Mouse (Mus musculus): ENCODE data around the gene Gm21981.

The Gm21981 gene

DNA sequence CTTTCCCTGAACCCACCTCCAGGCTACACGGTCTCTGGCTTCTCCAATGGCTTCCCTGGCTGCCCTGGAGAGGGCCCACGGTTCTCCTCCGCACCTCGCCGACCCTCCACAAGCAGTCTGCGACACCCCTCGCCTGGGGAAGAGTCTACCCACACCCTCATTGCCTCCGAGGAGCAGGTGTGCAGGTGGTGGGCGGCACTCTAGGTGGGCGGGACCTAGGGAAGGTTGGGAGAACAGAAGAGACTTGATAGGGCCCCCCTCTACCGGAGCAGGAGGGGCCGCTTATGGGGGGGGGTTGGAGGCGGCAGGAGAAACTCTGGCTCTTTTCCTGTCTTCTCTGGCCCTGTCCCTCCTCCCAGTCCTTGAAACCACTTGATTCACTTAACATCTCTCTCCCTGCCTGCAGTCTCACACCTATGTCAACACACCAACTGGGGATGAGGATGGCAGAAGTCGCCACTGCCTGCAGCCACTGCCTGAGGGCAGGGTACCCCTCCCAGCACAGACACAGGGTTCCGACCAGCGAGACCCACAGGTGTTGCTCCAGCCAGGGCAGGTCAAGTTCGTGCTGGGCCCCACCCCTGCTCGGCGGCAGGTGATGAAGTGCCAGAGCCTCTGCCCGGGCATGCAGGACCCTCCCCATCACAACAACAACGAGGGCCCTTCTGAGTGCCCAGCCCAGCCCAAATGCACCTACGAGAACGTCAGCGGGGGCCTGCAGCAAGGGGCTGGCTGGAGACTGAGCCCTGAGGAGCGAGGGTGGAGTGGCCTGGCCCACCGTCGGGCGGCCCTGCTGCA, 8.5 kb upstream of the Gm21981 start:
- no peak for DNase-seq

GRCm38 (mm10) chr17:47701793-47702192, 7.5 kb upstream of the Gm21981 start:
- DNase-seq: no peak

DNA sequence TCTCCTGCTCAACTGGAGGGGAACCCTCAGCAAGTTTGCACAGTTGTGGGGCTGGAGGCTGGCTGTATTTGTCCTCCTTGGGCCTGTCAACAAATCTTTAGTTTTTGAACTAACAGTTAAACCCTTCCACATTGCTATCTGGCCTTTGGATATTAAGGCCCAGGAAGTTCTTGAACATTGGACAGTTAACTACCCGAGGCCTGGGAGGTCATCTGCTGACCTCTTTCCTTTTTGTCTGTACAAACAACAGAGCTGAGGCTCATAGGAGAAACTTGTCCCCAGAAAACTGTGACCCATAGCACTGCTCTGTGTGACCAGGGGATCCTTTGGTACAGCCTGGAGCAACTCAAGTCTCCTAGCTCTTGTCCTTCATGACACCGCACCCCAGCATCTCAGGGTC, 4.8 kb upstream of the Gm21981 start:
- no peak for DNase-seq

- DNase-seq: no peak
Observed at GRCm38 (mm10) chr17:47698156-47698555, 3.9 kb upstream of the Gm21981 start.

DNA sequence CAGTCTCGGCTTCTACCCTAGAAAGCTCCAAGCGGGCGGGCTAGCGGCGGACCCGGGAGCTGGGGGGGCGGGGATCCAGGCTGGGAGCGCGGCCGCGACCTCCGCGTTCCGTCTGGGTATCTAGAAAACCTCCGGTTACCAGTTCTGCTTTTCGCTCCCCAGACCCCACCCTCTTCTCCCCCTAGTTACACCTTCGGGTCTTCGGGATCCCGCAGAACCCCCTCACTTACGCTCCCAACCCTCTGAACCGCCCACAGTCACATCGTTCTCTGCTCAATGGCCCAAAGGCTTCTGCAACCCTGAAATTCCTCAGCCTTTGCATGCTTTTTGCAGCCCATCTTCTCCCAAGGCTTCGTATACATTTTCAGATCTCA, 1.1 kb upstream of the Gm21981 start:
- no peak for DNase-seq

DNA sequence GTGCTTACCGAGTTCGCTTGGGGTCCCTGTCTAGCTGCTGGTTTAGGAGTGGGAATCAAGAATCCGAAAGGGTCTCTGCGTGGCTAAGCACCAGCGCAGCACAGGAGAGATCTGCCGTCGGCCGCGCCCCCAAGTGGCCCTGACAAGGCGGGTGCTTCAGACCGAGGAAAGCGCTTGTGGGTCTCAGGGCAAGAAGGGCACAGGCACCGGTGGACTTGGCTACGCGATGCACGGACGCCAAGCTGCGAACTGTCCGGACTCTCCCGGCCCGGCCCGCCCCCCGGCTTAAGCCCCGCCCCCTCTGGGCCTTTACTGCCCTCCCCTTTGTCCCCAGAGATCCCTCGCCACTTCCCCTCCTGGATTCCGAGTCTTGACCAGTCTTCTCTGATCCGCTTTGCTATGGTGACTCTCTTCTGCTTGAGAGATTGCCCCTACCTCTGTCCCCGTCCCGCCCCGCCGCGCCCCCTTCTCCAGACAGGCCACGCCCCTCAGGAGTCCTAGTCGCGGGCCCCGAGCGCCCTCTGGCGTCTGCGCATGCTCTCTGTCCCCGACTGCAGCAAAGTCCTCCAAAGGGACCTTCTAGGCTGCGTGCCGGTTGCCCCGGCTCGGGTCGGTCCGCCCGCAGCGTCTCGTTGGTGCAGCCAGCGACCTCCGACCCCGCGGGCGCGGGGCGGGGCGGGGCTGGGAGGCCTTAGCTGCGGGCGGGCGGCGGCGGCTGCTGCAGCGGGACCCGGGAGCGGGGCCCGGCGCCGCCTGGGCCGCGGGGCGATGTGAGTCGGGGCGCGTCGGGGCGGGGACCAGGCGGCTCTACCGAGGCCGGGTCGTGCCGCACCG, 465 bp upstream of the Gm21981 start, which contains the start of gene Prickle4:
TSS of gene Prickle4 (minus strand) at position 234 of the 834 bp plus-strand sequence.
- DNase-seq: peak; percentile 97

GRCm38 (mm10) chr17:47693671-47694441, 399 bp downstream of the Gm21981 start:
- DNase-seq: peak; percentile 54

DNA sequence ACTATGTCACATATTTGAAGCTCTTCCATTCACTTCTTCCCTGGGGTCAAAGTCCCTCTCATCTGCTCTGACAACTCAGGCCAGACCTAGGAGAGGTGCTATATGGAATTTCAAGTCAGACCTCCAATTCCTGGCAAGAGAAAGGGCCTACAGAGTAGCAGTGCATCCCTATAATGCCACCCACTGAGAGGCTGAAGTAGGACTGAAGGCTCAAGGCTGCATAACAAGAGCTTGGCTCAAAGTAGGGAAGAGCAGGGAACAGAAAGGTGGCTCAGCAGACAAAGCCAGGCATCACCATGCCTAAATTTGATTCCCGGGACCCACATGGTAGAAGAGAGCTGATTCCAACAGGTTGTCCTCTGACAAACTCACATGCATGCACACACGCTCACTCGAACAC, 2.6 kb downstream of the Gm21981 start:
- no peak for DNase-seq

DNA sequence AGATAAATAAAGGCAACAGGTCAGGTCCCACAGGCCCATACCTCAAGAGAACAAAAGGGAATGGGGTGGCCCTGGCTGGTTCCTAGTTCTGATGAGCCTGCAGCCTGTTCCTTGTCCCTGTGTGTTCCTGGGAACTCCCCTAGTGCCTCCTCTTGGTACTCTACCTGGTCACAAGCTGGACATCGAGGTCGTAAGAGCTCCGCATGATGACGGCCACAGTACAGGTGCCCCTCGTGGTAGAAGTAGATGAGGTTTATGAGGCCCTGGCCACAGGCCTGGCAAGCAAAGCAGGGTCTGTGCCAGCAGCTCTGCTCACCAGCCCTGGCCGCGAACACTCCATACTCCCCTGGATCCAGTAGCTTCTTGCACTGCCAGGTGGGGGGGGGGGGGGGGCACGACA, 4.4 kb downstream of the Gm21981 start:
- DNase-seq: peak; percentile 57

- peak; percentile 83 for DNase-seq
Observed at GRCm38 (mm10) chr17:47688608-47689575, 5.4 kb downstream of the Gm21981 start, which contains the start of gene Frs3. TSS of gene Frs3 (plus strand) at chr17:47689030.

GRCm38 (mm10) chr17:47688344-47688607, 6.0 kb downstream of the Gm21981 start, which contains the start of gene Tomm6:
TSS of gene Tomm6 (minus strand) at chr17:47688386.
- no peak for DNase-seq

DNA sequence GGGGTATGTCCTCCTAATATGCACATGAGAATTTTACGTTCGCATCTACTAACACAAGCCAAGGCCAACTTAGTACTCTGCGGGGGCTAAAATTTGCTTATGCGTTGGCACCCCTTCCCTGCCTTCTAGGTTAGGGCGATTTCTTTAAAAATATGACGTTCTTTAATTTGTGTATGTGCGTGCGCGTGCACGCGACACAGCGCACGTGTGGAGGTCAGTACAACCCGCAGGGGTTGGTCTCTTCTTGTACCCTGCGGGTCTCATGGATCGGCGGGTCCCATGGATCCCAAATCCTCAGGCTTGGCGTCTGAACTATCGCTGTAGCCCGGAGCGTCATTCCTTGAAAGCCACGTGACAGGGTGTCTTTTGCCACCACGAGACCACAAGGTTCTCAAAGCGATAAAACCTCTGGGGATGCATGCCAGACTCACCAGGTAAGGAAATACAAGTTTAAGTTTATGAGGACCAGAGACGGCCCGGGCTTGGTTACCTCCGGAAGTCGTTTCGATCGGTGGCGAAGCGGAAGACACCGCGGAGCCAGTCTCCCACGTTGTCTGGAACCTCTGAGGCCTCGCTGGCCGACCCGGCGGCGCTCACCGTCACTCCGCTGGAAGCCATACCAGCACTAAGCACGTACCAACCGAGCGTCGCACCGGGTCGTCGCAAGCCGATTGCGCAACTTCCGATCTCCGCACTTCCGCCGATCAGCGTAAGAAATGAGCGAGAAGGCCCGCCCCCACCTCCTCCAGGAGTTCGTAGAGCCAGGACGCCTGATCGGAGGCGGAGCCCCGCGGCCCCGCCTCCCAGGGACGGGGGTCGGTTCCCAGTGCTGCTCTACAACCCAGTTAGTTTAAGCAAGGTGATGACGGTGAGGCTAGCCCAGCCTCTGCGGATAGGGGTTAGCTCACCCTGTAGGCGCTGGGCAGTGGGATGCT, 6.6 kb downstream of the Gm21981 start:
- DNase-seq: peak; percentile 96

GRCm38 (mm10) chr17:47682836-47683235, 11.4 kb downstream of the Gm21981 start:
- no peak for DNase-seq

DNA sequence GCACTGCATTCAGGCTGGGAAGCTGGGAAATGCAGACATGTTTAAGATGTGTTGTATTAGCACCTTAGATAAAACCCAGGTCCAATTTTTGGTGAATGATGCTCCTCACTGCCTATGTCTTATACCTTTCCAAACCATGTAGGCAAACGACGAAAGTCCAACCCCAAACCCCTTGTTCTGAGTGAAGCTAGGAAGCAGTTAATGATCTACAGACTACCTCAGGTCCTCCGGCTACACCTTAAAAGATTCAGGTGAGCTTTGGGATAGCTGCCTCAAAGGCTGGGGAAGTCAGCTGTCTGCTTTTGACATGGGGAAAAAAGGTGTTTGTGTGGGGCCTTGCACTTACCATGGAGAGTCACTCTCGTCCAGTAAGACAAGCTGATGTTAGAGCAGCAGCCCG, 15.6 kb downstream of the Gm21981 start:
- no peak for DNase-seq

DNA sequence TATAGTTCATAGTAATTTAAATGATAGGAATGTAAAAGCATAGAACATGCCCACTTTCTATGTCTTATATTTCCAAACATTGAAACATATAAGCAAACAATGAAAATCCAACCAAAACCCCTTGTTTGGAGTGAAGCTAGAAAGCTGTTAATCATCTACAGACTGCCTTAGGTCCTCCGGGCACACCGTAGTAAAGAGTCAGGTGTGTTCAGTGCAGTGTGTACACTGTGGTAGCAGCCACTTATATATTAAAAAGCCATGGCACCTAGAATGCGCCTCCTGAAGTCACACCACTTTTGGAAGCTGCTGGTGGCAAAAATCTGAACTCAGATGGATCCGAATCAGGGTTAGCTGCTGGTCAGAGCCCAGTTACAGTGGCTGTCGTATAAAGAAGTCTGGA, 16.0 kb downstream of the Gm21981 start:
- no peak for DNase-seq

- DNase-seq: peak; percentile 45
Observed at GRCm38 (mm10) chr17:47676581-47676980, 17.7 kb downstream of the Gm21981 start.

GRCm38 (mm10) chr17:47672311-47673111, 21.7 kb downstream of the Gm21981 start:
- peak; percentile 42 for DNase-seq

GRCm38 (mm10) chr17:47671988-47672310, 22.3 kb downstream of the Gm21981 start:
- no peak for DNase-seq

GRCm38 (mm10) chr17:47669166-47669565, 25.1 kb downstream of the Gm21981 start:
- DNase-seq: no peak

DNA sequence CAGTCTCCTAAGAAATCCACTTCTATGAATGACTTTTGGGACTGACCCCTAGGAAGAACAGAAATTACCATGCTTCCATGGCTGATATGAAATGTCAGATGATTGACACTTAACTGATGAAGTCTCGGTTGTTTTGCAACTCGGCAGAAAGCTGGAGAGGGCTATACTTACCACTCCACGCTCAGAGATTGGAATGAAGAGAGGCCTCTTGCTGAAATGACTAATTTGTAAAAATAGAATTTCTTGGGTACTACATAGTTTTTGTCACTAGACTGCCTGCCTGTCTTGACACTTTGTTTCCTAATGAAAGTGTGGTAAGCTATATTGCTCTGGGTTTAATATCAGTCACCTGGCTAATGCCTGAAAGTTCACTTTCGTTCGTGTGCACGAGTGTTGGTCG, 29.8 kb downstream of the Gm21981 start:
- no peak for DNase-seq

Measured in cerebellum, adult 11-12 months (tissue).